Mouse (Mus musculus) lung, postnatal 0 days (tissue): ENCODE results near the gene Dpp6. TPM values are rescaled to one million over a fixed set of nuclear protein-coding genes. Genes with fewer than 3 reads are reported as not detected.

Experiments used
- ATAC-seq: fragments of 200-750 bp; cut with Nextera tagmentation; 2 replicates; pipeline ENCODE4 v1.8.0; 2017; ENCODE audit warnings: moderate library complexity
- DNase-seq: peaks from one replicate; pipeline ENCODE4 v3.0.0-alpha.2; 2016; ENCODE audit warnings: low spot score
- H3K27ac ChIP-seq: fragments of 300-500 bp; sonication (generic); 2 replicates; pipeline ENCODE4 v1.5.1; 2014; ENCODE audit warnings: antibody characterized with exemption, mild to moderate bottlenecking, low read length, mixed read lengths
- H3K27me3 ChIP-seq: fragments of 300-500 bp; sonication (generic); replicated peaks from 2 replicates; pipeline ENCODE4 v1.6.1; 2014; ENCODE audit warnings: low read length, mixed read lengths; ENCODE audit not compliant: insufficient read depth
- H3K36me3 ChIP-seq: fragments of 300-500 bp; sonication (generic); 2 replicates; pipeline ENCODE4 v1.6.1; 2014; ENCODE audit warnings: low read length, mixed read lengths; ENCODE audit not compliant: insufficient read depth
- H3K4me1 ChIP-seq: fragments of 300-500 bp; sonication (generic); 2 replicates; pipeline ENCODE4 v1.6.1; 2014; ENCODE audit warnings: antibody characterized with exemption, low read depth, low read length, mixed read lengths; ENCODE audit not compliant: insufficient read depth
- H3K4me2 ChIP-seq: fragments of 300-500 bp; sonication (generic); replicated peaks from 2 replicates; pipeline ENCODE4 v1.6.1; 2014; ENCODE audit warnings: low read depth, mild to moderate bottlenecking, low read length, moderate library complexity, mixed read lengths
- H3K4me3 ChIP-seq: fragments of 300-500 bp; sonication (generic); 2 replicates; pipeline ENCODE4 v1.5.1; 2014; ENCODE audit warnings: low read depth, low read length
- H3K9ac ChIP-seq: fragments of 300-500 bp; sonication (generic); replicated peaks from 2 replicates; pipeline ENCODE4 v1.6.1; 2014; ENCODE audit warnings: low read depth, mild to moderate bottlenecking
- H3K9me3 ChIP-seq: fragments of 300-500 bp; sonication (generic); 2 replicates; pipeline ENCODE4 v1.6.1; 2016; ENCODE audit warnings: low read length, mixed read lengths
- CTCF ChIP-seq: IDR thresholded peaks from 2 replicates; pipeline ENCODE4 v1.5.1; 2016; ENCODE audit warnings: antibody characterized with exemption, mild to moderate bottlenecking
- EP300 ChIP-seq: IDR thresholded peaks from 2 replicates; pipeline ENCODE4 v1.6.1; 2016; ENCODE audit warnings: antibody characterized with exemption, mild to moderate bottlenecking, control low read depth
- WGBS: fragments of 180-500 bp; shearing (Covaris S2); extraction: QIAGEN DNeasy Blood & Tissue Kit; methylation state at CpG from one replicate; pipeline ENCODE4 v1.1.7; 2014; 5-methylcytosine and 5-hydroxymethylcytosine counted together
- polyA plus RNA-seq: library from polyadenylated mRNA; unstranded; fragments of >200 nt; fragmentation: Nextera tagmentation; extraction: Ambion mirVana; gene quantifications from 2 replicates; pipeline ENCODE4 v1.2.1, GENCODE M21; 2015

Dpp6 gene
- polyA plus RNA-seq, 1 experiment from 2014 or later, result 0.05 TPM

DNA sequence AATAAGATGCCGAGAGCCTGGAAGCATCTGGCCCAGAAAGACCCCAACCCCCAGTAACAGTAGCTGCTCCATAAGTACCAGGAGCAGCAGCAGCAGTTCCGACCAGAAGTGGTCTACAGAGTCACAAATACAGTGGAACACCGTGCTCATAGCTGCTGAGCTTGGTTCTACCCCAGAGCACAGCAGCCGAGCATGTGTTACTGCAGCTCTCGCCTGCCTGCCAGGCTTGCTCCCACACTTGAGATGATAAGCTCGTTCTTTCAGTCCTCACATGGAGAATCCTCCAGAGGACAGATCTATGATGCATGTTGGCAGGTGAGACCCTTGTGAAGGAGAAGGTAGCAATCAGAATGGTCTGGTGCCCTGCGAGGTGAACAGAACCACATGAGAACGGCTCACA is 474.4 kb downstream of the Dpp6 start:
- 76% methylated on average over 8 of the region's 8 CpGs for WGBS

GRCm38 (mm10) chr5:27292236-27292635 is 475.2 kb downstream of the Dpp6 start:
- Histone ChIP-seq H3K4me1 (no peaks in the 10 kb centered on the region), H3K4me3 (no peak overlapping the region), H3K9me3 (no peaks in the 10 kb centered on the region), H3K27ac (no peak overlapping the region), H3K27me3 (no peaks in the 10 kb centered on the region), H3K4me2 (no peak overlapping the region), H3K36me3 (no peaks in the 10 kb centered on the region), H3K9ac (no peak overlapping the region)
- DNase-seq (no peak), ATAC-seq (no peak)
- 87% methylated on average over 7 of the region's 7 CpGs for WGBS
- TF ChIP-seq EP300, result no peak

More for the DNA sequence above, 474.4 kb downstream of the Dpp6 start:
- H3K36me3 ChIP-seq, result no peaks in the 10 kb centered on the region
- no peak overlapping the region for H3K4me2 ChIP-seq
- ATAC-seq (no peak), DNase-seq (no peak)
- no peak overlapping the region for H3K9ac ChIP-seq
- H3K4me3 ChIP-seq, result no peak overlapping the region
- TF ChIP-seq CTCF (no peak), EP300 (no peak)
- H3K27me3 ChIP-seq, result no peaks in the 10 kb centered on the region
- H3K27ac ChIP-seq, result no peak overlapping the region
- H3K9me3 ChIP-seq, result no peaks in the 10 kb centered on the region
- no peaks in the 10 kb centered on the region for H3K4me1 ChIP-seq

DNA sequence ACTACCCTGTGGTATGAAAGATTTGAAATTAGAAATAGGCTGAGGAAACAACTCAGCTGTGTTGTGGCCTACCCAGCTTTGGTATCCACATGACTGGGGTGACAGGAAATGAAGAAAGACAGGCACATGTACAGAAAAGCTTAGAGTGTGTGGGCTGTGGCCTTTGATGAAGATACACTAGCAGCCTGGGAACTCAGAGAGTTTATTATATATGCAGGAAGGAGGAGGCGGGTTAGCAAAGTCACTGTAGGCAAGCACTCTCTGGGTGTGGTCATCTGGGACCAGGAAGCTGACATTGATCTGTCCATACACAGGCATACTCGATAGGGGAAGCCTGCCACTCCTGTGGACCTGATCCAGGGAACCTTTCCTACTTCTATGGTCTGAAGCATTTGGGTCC is 487.1 kb downstream of the Dpp6 start:
- H3K27me3 ChIP-seq, result no peaks in the 10 kb centered on the region

GRCm38 (mm10) chr5:27306497-27307152 is 489.6 kb downstream of the Dpp6 start:
- H3K27me3 ChIP-seq, result no peaks in the 10 kb centered on the region
- H3K4me2 ChIP-seq, result no peak overlapping the region
- H3K4me3 ChIP-seq, result no peak overlapping the region
- 53% methylated on average over 4 of the region's 4 CpGs for WGBS
- no peak overlapping the region for H3K9ac ChIP-seq
- H3K27ac ChIP-seq, result no peak overlapping the region
- no peaks in the 10 kb centered on the region for H3K36me3 ChIP-seq
- ATAC-seq (no peak), DNase-seq (no peak)
- H3K4me1 ChIP-seq, result no peaks in the 10 kb centered on the region
- TF ChIP-seq EP300, result no peak
- no peak for TF ChIP-seq CTCF
- H3K9me3 ChIP-seq, result no peaks in the 10 kb centered on the region

More for the DNA sequence above, 487.1 kb downstream of the Dpp6 start:
- DNase-seq, result no peak
- Histone ChIP-seq H3K36me3 (no peaks in the 10 kb centered on the region), H3K4me2 (no peak overlapping the region), H3K9ac (no peak overlapping the region), H3K4me3 (no peak overlapping the region), H3K4me1 (no peaks in the 10 kb centered on the region), H3K27ac (no peak overlapping the region), H3K9me3 (no peaks in the 10 kb centered on the region)
- 49% methylated on average over 2 of the region's 2 CpGs for WGBS
- no peak for ATAC-seq
- no peak for TF ChIP-seq CTCF
- TF ChIP-seq EP300, result no peak

GRCm38 (mm10) chr5:27310217-27310616 is 493.2 kb downstream of the Dpp6 start:
- 67% methylated on average over 2 of the region's 2 CpGs for WGBS

DNA sequence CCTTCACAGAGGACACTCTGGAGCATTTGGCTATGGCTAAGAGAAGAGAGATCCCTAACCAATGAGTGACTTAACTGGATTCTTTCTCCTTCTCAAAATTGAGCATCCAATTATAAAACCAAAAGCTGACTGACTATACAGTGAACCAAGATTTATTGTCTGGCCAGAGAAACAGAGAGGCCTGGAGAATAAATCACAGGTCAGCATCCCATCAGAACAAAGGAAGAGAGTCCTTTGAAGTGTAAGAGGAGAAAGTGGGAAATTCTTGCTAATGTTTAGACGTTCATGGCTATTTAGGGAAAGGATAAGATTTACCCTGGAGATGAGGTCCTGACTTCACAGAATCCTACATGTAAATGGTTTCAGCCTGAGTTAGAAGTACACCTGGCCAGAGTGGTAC is 499.7 kb downstream of the Dpp6 start:
- WGBS, result 13% methylated on average over 1 of the region's 1 CpGs
- H3K4me1 ChIP-seq, result no peaks in the 10 kb centered on the region
- no peaks in the 10 kb centered on the region for H3K27me3 ChIP-seq
- ATAC-seq, result no peak
- TF ChIP-seq EP300 (no peak), CTCF (no peak)
- no peak for DNase-seq
- no peaks in the 10 kb centered on the region for H3K9me3 ChIP-seq
- no peaks in the 10 kb centered on the region for H3K36me3 ChIP-seq
- no peak overlapping the region for H3K4me3 ChIP-seq
- no peak overlapping the region for H3K4me2 ChIP-seq
- no peak overlapping the region for H3K27ac ChIP-seq
- H3K9ac ChIP-seq, result no peak overlapping the region

More at GRCm38 (mm10) chr5:27310217-27310616, 493.2 kb downstream of the Dpp6 start:
- no peaks in the 10 kb centered on the region for H3K36me3 ChIP-seq
- no peak overlapping the region for H3K9ac ChIP-seq
- no peaks in the 10 kb centered on the region for H3K9me3 ChIP-seq
- H3K4me1 ChIP-seq, result no peaks in the 10 kb centered on the region
- ATAC-seq (no peak), DNase-seq (no peak)
- H3K4me3 ChIP-seq, result no peak overlapping the region
- no peak overlapping the region for H3K27ac ChIP-seq
- H3K27me3 ChIP-seq, result no peaks in the 10 kb centered on the region
- no peak overlapping the region for H3K4me2 ChIP-seq
- TF ChIP-seq CTCF (no peak), EP300 (no peak)

- Histone ChIP-seq H3K4me2 (no peak overlapping the region), H3K9me3 (no peaks in the 10 kb centered on the region), H3K9ac (no peak overlapping the region), H3K27ac (no peak overlapping the region), H3K27me3 (no peaks in the 10 kb centered on the region), H3K4me1 (no peaks in the 10 kb centered on the region), H3K36me3 (no peaks in the 10 kb centered on the region), H3K4me3 (no peak overlapping the region)
- ATAC-seq (no peak), DNase-seq (no peak)
- no peak for TF ChIP-seq EP300
- TF ChIP-seq CTCF, result no peak
Measured at GRCm38 (mm10) chr5:27317264-27317663, 500.3 kb downstream of the Dpp6 start.
